Mouse (Mus musculus) heart, embryonic 14.5 days (tissue): ENCODE results near the gene Cep350. TPM values are rescaled to one million over a fixed set of nuclear protein-coding genes. Genes with fewer than 3 reads are reported as not detected.

Experiments
- ATAC-seq: fragments of 200-750 bp; cut with Nextera tagmentation; 2 replicates; pipeline ENCODE4 v1.8.0; 2017; ENCODE audit warnings: low read depth, moderate TSS enrichment; ENCODE audit not compliant: insufficient number of reproducible peaks, insufficient read depth, low FRiP score
- H3K27ac ChIP-seq, 2 experiments: fragments of 200-500 bp in 1 of 2; fragments of 300-500 bp in 1 of 2; sonication (generic) in 1 of 2; replicated peaks in 1 of 2; 2 replicates each; pipeline ENCODE4 v1.5.1; 2012 to 2014; ENCODE audit warnings: low read depth in 2 of 2, low read length in 2 of 2, control low read depth in 1 of 2, mild to moderate bottlenecking in 1 of 2, mixed read lengths in 1 of 2; ENCODE audit not compliant: control insufficient read depth in 1 of 2, insufficient read depth in 1 of 2
- H3K27me3 ChIP-seq: fragments of 300-500 bp; sonication (generic); 2 replicates; pipeline ENCODE4 v1.6.1; 2014; ENCODE audit warnings: mild to moderate bottlenecking, low read length, control low read depth; ENCODE audit not compliant: control insufficient read depth, insufficient read depth
- H3K36me3 ChIP-seq: fragments of 300-500 bp; sonication (generic); 2 replicates; pipeline ENCODE4 v1.6.1; 2014; ENCODE audit warnings: mild to moderate bottlenecking, control low read depth, low read length, mixed read lengths; ENCODE audit not compliant: control insufficient read depth, insufficient read depth
- H3K4me1 ChIP-seq, 2 experiments: fragments of 200-500 bp in 1 of 2; fragments of 300-500 bp in 1 of 2; sonication (generic) in 1 of 2; 2 replicates each; pipeline ENCODE4 v1.6.1; 2012 to 2014; ENCODE audit warnings: low read length in 2 of 2, control low read depth in 1 of 2, mixed read lengths in 1 of 2; ENCODE audit not compliant: control insufficient read depth in 2 of 2, insufficient read depth in 2 of 2
- H3K4me2 ChIP-seq: fragments of 300-500 bp; sonication (generic); 2 replicates; pipeline ENCODE4 v1.6.1; 2014; ENCODE audit warnings: mild to moderate bottlenecking, low read length
- H3K4me3 ChIP-seq, 2 experiments: fragments of 200-500 bp in 1 of 2; fragments of 300-500 bp in 1 of 2; sonication (generic) in 1 of 2; 2 replicates each; pipeline ENCODE4 v1.5.1; 2012 to 2014; ENCODE audit warnings: low read length in 2 of 2, mild to moderate bottlenecking in 2 of 2, control low read depth in 1 of 2, low read depth in 1 of 2, moderate library complexity in 1 of 2; ENCODE audit not compliant: control insufficient read depth in 1 of 2, insufficient read depth in 1 of 2
- H3K9ac ChIP-seq: fragments of 300-500 bp; sonication (generic); 2 replicates; pipeline ENCODE4 v1.6.1; 2014; ENCODE audit warnings: mild to moderate bottlenecking, low read length
- H3K9me3 ChIP-seq: fragments of 300-500 bp; sonication (generic); 2 replicates; pipeline ENCODE4 v1.6.1; 2016; ENCODE audit warnings: low read length, control low read depth; ENCODE audit not compliant: control insufficient read depth
- WGBS: fragments of 180-500 bp; shearing (Covaris S2); extraction: QIAGEN DNeasy Blood & Tissue Kit; methylation state at CpG from one replicate; pipeline ENCODE4 v1.1.7; 2014; 5-methylcytosine and 5-hydroxymethylcytosine counted together
- polyA plus RNA-seq: library from polyadenylated mRNA; unstranded; fragments of >200 nt; fragmentation: Nextera tagmentation; extraction: Ambion mirVana; gene quantifications from 2 replicates; pipeline ENCODE4 v1.2.1, GENCODE M21; 2014

Cep350 gene
- polyA plus RNA-seq, result 7.6 and 11.3 TPM in 2 replicates

DNA sequence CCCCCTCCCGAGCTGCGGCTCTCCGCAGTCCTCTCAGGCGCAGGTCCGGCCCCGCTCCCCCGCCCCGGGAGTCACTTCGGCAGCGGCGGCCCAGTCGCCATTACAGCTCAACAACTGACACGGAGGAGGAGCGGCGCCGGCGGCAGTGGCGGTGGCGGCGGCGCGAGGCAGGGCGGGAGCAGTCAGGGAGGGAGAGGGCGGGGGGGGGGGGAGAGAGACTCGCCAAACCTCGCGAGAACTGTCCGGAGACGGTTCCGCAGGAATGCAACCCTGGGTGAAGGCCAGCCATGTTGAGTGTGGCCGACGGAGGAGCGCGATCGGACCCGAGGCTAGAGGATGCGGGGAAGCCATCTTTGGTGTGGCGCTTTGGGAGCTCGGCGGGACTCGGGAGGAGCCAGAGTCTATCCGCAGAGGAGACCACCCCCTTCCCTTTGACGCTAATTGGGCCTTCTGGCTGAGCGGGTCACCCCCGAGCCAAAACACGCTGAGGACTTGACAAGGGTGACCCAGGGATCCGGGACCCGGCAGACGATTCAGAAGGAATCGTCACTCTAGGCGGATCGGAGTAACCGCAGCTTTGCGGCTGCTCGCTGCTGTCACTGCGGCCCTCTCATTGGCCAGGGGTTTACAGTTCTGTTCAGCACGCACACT is at the start of gene Cep350:
TSS of gene Cep350 (minus strand) at position 188 of the 651 bp plus-strand sequence.
- WGBS, result under 1% methylated on average over 52 of the region's 57 CpGs
- ATAC-seq, result peak; percentile 98
- H3K27ac ChIP-seq, result peak within 1 kb of the TSS; percentile 94 to 99
- H3K4me1 ChIP-seq, result peaks cover 2 to 10% of the 10 kb centered on the region in 2 experiments; a peak in 3 of 4 replicates
- peak within 1 kb of the TSS; percentile 99 for H3K9ac ChIP-seq
- no peaks in the 10 kb centered on the region for H3K27me3 ChIP-seq
- H3K9me3 ChIP-seq, result no peaks in the 10 kb centered on the region
- peak within 1 kb of the TSS; percentile 98 to 100 for H3K4me3 ChIP-seq
- H3K4me2 ChIP-seq, result peak within 1 kb of the TSS; percentile 87
- H3K36me3 ChIP-seq, result no peaks in the 10 kb centered on the region

DNA sequence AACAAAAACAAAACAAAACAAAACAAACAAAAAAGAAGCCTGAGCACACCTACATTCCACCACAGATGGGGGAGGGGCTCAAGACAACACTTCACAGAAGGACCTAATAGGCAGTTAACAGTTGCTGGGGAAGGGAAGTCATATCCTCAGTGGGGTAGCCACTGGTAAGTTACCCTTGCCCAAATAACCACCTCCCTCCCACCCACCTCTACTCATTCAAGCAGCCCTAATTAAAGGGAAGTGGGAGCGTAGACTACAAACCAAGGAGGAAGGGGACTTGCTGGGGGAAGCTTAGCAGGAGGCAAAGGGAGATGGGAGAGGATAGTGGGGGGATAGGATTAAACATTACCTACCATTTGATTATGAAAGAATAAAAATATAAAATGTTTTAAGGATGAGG is 47.3 kb upstream of the Cep350 start:
- Histone ChIP-seq H3K9ac (no peak overlapping the region), H3K36me3 (peaks cover 79% of the 10 kb centered on the region), H3K27me3 (no peaks in the 10 kb centered on the region), H3K9me3 (no peaks in the 10 kb centered on the region), H3K27ac (no peak overlapping the region), H3K4me3 (no peak overlapping the region), H3K4me1 (no peaks in the 10 kb centered on the region), H3K4me2 (no peak overlapping the region)
- WGBS, result 93% methylated on average over 1 of the region's 1 CpGs
- ATAC-seq, result no peak

DNA sequence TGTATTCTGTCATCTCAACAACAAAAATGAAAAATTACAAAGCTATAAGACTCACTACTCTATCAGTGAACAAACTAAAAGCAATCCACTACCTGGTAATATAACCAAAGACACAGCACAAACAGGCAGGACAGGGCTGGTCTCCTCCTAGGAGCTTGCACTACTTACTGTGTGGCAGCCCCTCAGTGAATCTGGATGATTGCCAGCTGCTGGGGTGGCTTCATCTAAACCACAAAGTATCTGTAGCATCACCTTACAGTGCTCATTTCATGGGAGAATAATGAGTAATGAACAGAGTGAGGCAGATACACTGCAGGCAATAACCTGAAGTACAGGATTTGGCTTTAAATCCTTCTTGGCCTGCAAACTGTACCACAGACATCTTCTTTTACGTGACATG is 46.7 kb upstream of the Cep350 start:
- ATAC-seq, result no peak
- Histone ChIP-seq H3K4me2 (no peak overlapping the region), H3K4me1 (no peaks in the 10 kb centered on the region), H3K9me3 (no peaks in the 10 kb centered on the region), H3K36me3 (peaks cover 81% of the 10 kb centered on the region), H3K27me3 (no peaks in the 10 kb centered on the region), H3K9ac (no peak overlapping the region), H3K4me3 (no peak overlapping the region), H3K27ac (no peak overlapping the region)
- WGBS, result 100% methylated on average over 1 of the region's 1 CpGs

DNA sequence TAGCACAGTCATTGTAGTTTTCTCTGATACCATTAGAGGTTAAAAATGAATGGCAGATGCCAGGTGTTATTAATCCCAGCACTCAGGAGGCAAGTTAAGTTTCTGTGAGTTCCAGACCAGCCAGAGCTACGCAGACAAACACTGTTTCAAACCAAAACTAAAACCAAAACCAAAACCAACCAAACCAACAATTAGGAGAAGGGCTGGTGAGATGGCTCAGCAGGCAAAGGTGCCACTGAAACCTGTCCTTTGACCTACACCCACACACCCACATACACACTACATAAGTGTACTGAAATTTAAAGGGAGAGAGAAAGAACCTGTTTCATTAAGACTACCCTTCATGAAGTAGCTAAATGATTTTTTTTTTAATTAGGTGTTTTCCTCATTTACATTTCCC is 35.9 kb upstream of the Cep350 start:
- Histone ChIP-seq H3K27me3 (no peaks in the 10 kb centered on the region), H3K4me2 (no peak overlapping the region), H3K4me3 (no peak overlapping the region), H3K9ac (no peak overlapping the region), H3K9me3 (no peaks in the 10 kb centered on the region), H3K36me3 (peaks cover 81% of the 10 kb centered on the region), H3K4me1 (no peaks in the 10 kb centered on the region), H3K27ac (no peak overlapping the region)
- WGBS, result 100% methylated on average over 1 of the region's 1 CpGs
- ATAC-seq, result no peak

DNA sequence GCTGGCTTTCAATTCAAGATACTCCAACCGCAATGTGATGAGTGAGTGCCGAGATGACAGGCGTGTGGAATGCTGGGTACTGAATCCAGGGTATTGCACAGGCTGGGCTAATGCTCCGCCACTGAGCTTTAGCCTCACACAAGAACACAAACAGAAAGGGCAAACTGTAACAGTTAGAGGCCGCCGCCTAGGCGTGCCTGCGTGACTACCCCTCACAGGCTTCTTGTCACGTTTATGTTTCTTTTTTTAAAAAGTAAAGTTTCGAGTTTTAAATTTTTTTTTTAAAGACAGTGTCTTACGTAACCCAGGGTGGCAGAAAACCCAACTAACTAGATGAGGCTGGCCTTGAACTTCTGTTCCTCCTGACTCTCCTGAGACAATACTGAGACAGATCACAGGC is 32.9 kb upstream of the Cep350 start:
- ATAC-seq, result no peak
- WGBS, result 84% methylated on average over 11 of the region's 11 CpGs

DNA sequence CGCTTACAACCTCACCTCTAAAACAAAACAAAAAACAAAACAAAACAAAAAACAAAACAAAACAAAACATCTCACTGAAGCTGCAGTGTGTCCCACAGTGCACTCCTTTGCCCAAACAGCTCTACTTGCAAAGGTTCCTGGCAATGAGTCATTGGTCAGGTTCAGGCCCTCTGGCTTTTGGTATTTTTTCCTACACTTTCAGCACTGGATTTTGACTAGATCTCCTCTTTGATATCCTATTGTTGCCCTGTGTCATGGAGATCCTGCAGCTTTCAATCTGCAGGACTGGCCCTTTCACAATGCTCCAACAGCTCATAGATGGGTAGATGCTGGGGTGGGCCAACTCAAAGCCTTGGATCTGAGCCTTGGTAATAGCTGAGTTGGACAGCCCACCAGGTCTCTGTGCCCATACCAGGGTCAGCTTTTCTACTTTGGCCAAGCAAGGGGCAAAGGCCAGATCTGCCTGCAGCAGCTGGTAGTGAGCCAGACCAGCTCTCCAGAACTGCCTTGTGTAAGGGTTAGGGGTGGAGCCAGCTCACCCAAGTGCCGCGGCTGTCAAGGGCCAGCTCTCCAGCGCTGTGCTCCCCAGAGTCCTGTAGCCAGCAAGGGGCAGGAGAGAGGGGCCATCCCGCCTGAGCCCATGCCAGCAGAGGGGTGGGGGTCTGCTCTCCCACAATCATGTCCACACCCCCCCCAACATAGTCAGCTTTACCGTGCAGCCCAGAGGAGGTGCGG is 30.3 kb upstream of the Cep350 start:
- peak; percentile 59; the same call in 1 of the 2 replicates for ATAC-seq
- Histone ChIP-seq H3K4me3 (no peak overlapping the region), H3K27ac (no peak overlapping the region), H3K4me2 (no peak overlapping the region), H3K36me3 (peaks cover 42% of the 10 kb centered on the region), H3K9me3 (no peaks in the 10 kb centered on the region), H3K4me1 (peaks cover 2 to 10% of the 10 kb centered on the region in 2 experiments; a peak in 3 of 4 replicates), H3K9ac (no peak overlapping the region), H3K27me3 (no peaks in the 10 kb centered on the region)
- WGBS, result 53% methylated on average over 7 of the region's 7 CpGs

More for the DNA sequence above, 32.9 kb upstream of the Cep350 start:
- no peaks in the 10 kb centered on the region for H3K9me3 ChIP-seq
- H3K4me3 ChIP-seq, result no peak overlapping the region
- H3K27me3 ChIP-seq, result no peaks in the 10 kb centered on the region
- H3K4me2 ChIP-seq, result no peak overlapping the region
- H3K4me1 ChIP-seq, result peaks cover 2 to 10% of the 10 kb centered on the region in 2 experiments; a peak in 3 of 4 replicates
- no peak overlapping the region for H3K27ac ChIP-seq
- peaks cover 60% of the 10 kb centered on the region for H3K36me3 ChIP-seq
- H3K9ac ChIP-seq, result no peak overlapping the region

DNA sequence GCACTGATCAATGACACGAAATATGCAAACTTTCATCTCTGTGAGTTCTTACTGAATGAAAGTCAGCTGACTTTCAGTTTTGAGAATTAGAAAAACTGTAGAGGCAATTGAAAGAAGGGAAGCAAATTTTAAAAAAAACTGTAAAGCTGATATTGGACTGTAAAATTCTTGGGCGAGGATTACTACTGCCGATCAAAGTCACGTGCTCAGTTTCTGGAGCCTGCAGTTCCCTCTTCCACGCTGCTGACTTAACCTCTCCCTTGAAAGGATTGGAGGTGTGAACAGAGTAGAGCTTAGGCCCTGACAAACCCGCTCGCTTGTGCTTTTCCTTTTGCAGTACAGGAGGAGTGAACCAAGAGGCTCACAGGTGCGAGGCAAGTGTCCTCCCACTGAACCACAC is 29.3 kb upstream of the Cep350 start:
- ATAC-seq, result no peak
- no peak overlapping the region for H3K4me2 ChIP-seq
- H3K27ac ChIP-seq, result no peak overlapping the region
- no peak overlapping the region for H3K9ac ChIP-seq
- no peaks in the 10 kb centered on the region for H3K9me3 ChIP-seq
- H3K27me3 ChIP-seq, result no peaks in the 10 kb centered on the region
- 69% methylated on average over 8 of the region's 8 CpGs for WGBS
- no peak overlapping the region for H3K4me3 ChIP-seq
- H3K4me1 ChIP-seq, result peaks cover 2 to 10% of the 10 kb centered on the region in 2 experiments; a peak in 3 of 4 replicates
- H3K36me3 ChIP-seq, result peaks cover 32% of the 10 kb centered on the region
